Mouse (Mus musculus) kidney, embryonic 14.5 days (tissue): ENCODE measurements at regions not wholly inside any gene's neighbourhood (a gene's known extent, or its start where the extent isn't known, plus 50 kb on each side); places are given as distances from the start of the nearest gene placed in this dataset.

Source experiments
- ATAC-seq: fragments of 200-750 bp; cut with Nextera tagmentation; 2 replicates; pipeline ENCODE4 v1.8.0; 2017; ENCODE audit warnings: moderate number of reproducible peaks, mild to moderate bottlenecking, moderate TSS enrichment, moderate library complexity; ENCODE audit not compliant: low FRiP score, low TSS enrichment
- H3K27ac ChIP-seq: fragments of 300-500 bp; sonication (generic); 2 replicates; pipeline ENCODE4 v1.5.1; 2014; ENCODE audit warnings: low read depth, mild to moderate bottlenecking, low read length, moderate library complexity, mixed read lengths
- H3K27me3 ChIP-seq: fragments of 300-500 bp; sonication (generic); 2 replicates; pipeline ENCODE4 v1.6.1; 2014; ENCODE audit warnings: mild to moderate bottlenecking, low read length; ENCODE audit not compliant: control insufficient read depth, insufficient read depth
- H3K36me3 ChIP-seq: fragments of 300-500 bp; sonication (generic); 2 replicates; pipeline ENCODE4 v1.6.1; 2014; ENCODE audit warnings: low read length, mixed read lengths; ENCODE audit not compliant: control insufficient read depth, insufficient read depth
- H3K4me1 ChIP-seq: fragments of 300-500 bp; sonication (generic); 2 replicates; pipeline ENCODE4 v1.6.1; 2014; ENCODE audit warnings: low read length, mixed read lengths; ENCODE audit not compliant: control insufficient read depth, insufficient read depth
- H3K4me2 ChIP-seq: fragments of 300-500 bp; sonication (generic); replicated peaks from 2 replicates; pipeline ENCODE4 v1.6.1; 2014; ENCODE audit warnings: low read depth, mild to moderate bottlenecking, low read length
- H3K4me3 ChIP-seq: fragments of 300-500 bp; sonication (generic); 2 replicates; pipeline ENCODE4 v1.5.1; 2014; ENCODE audit warnings: mild to moderate bottlenecking, low read length
- H3K9ac ChIP-seq: fragments of 300-500 bp; sonication (generic); 2 replicates; pipeline ENCODE4 v1.6.1; 2014; ENCODE audit warnings: low read depth, mild to moderate bottlenecking, low read length, moderate library complexity
- H3K9me3 ChIP-seq: fragments of 300-500 bp; sonication (generic); 2 replicates; pipeline ENCODE4 v1.6.1; 2016; ENCODE audit warnings: low read length; ENCODE audit not compliant: control insufficient read depth
- WGBS: fragments of 180-500 bp; shearing (Covaris S2); extraction: QIAGEN DNeasy Blood & Tissue Kit; methylation state at CpG from one replicate; pipeline ENCODE4 v1.1.7; 2014; 5-methylcytosine and 5-hydroxymethylcytosine counted together

DNA sequence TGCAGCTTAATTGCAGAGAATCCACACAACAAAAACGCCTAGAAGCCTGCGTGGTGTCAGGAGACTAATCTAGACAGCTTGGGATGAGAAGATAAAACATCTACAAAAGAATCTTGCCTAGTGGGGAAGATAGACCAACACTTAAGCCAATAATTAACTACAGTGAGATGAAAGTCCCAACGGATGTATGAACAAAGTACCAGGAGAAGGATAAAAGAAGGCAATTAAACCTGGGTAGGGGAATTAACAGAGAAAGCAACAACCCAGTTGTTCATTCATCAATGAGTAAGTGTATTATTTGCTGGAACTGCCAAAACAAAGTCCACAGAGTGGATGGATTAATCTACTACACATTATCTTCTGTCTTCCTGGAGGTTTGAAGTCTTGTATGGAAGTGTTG, 99.8 kb downstream of the Olfm4 start:
- WGBS = 73% methylated on average over 3 of the region's 3 CpGs
- no peak for ATAC-seq

GRCm38 (mm10) chr14:80097238-80097637, 113.4 kb downstream of the Olfm4 start:
- H3K36me3 ChIP-seq = no peaks in the 10 kb centered on the region
- H3K4me2 ChIP-seq = no peak overlapping the region
- no peak overlapping the region for H3K4me3 ChIP-seq
- no peak overlapping the region for H3K27ac ChIP-seq
- WGBS = 17% methylated on average over 1 of the region's 1 CpGs
- no peaks in the 10 kb centered on the region for H3K27me3 ChIP-seq
- 0 out of 2 replicates have a peak, but pooled peaks cover 4% of the 10 kb centered on the region for H3K4me1 ChIP-seq
- peak; percentile 43; the same call in 1 of the 2 replicates for ATAC-seq
- no peaks in the 10 kb centered on the region for H3K9me3 ChIP-seq
- H3K9ac ChIP-seq = no peak overlapping the region

More for the DNA sequence above, 99.8 kb downstream of the Olfm4 start:
- H3K9ac ChIP-seq = no peak overlapping the region
- H3K27ac ChIP-seq = no peak overlapping the region
- H3K36me3 ChIP-seq = no peaks in the 10 kb centered on the region
- H3K4me3 ChIP-seq = no peak overlapping the region
- no peak overlapping the region for H3K4me2 ChIP-seq
- H3K4me1 ChIP-seq = no peaks in the 10 kb centered on the region
- peaks cover 6% of the 10 kb centered on the region; the same call in 1 of the 2 replicates for H3K9me3 ChIP-seq
- H3K27me3 ChIP-seq = no peaks in the 10 kb centered on the region

- Histone ChIP-seq H3K9ac (no peak overlapping the region), H3K36me3 (no peaks in the 10 kb centered on the region), H3K4me1 (no peaks in the 10 kb centered on the region), H3K4me3 (no peak overlapping the region), H3K4me2 (no peak overlapping the region), H3K9me3 (no peaks in the 10 kb centered on the region), H3K27ac (no peak overlapping the region), H3K27me3 (no peaks in the 10 kb centered on the region)
- 85% methylated on average over 6 of the region's 6 CpGs for WGBS
- ATAC-seq = no peak
Measured at GRCm38 (mm10) chr14:80113115-80113687, 129.3 kb downstream of the Olfm4 start.

- no peaks in the 10 kb centered on the region for H3K9me3 ChIP-seq
- no peaks in the 10 kb centered on the region for H3K36me3 ChIP-seq
- H3K27ac ChIP-seq = no peak overlapping the region
- H3K27me3 ChIP-seq = no peaks in the 10 kb centered on the region
- no peak overlapping the region for H3K9ac ChIP-seq
- no peak overlapping the region for H3K4me3 ChIP-seq
- no peaks in the 10 kb centered on the region for H3K4me1 ChIP-seq
- no peak for ATAC-seq
- no peak overlapping the region for H3K4me2 ChIP-seq
Measured at GRCm38 (mm10) chr14:80114326-80114725, 130.4 kb downstream of the Olfm4 start.

- Histone ChIP-seq H3K27me3 (no peaks in the 10 kb centered on the region), H3K4me2 (no peak overlapping the region), H3K36me3 (no peaks in the 10 kb centered on the region), H3K27ac (no peak overlapping the region), H3K4me1 (no peaks in the 10 kb centered on the region), H3K4me3 (no peak overlapping the region), H3K9ac (no peak overlapping the region), H3K9me3 (no peaks in the 10 kb centered on the region)
- WGBS = 47% methylated on average over 4 of the region's 4 CpGs
- no peak for ATAC-seq
Measured at GRCm38 (mm10) chr14:80125156-80125555, 141.3 kb downstream of the Olfm4 start.

DNA sequence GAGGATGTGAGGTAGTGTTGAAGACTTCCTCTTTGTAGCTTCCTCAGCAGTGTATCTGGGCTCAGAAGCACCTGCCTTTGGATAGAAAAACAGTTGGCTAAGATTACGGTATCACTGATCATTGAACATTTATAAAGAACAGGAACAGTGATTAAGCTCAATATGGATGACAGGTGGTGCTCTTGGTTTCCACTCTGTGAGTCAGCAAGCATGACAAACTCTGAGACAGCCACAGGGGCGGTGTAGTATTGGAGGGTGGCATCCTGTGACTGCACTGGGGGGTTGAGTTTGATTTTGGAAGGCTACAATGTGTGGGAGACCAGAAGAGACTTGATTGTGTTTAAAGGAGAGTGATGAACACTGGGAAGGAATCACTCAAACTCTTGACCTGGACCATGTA, 144.3 kb downstream of the Olfm4 start:
- no peak overlapping the region for H3K27ac ChIP-seq
- no peaks in the 10 kb centered on the region for H3K36me3 ChIP-seq
- 94% methylated on average over 2 of the region's 2 CpGs for WGBS
- H3K4me1 ChIP-seq = no peaks in the 10 kb centered on the region
- no peaks in the 10 kb centered on the region for H3K9me3 ChIP-seq
- no peak for ATAC-seq
- no peak overlapping the region for H3K9ac ChIP-seq
- H3K4me3 ChIP-seq = no peak overlapping the region
- H3K4me2 ChIP-seq = no peak overlapping the region
- H3K27me3 ChIP-seq = no peaks in the 10 kb centered on the region

DNA sequence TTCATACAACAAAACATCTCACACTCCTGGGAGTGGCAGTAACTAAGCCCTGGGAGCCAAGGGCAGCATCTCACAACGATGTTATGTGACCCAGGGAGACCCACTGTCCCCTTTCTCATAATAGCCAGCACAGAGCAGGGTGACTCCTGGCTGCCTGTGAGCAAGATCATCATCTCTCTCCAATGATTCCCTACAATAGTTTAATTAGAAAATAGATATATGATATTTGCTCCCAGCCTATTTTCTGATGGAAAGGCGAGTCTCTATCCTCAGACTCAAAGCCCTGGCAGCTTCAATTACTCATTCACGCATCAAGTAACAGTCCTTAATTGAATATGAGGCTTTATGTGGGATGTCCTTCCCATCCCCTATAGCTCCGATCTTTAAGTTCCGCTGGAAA, 153.7 kb downstream of the Olfm4 start:
- 58% methylated on average over 5 of the region's 5 CpGs for WGBS
- no peaks in the 10 kb centered on the region for H3K36me3 ChIP-seq
- no peaks in the 10 kb centered on the region for H3K27me3 ChIP-seq
- H3K4me2 ChIP-seq = no peak overlapping the region
- no peak overlapping the region for H3K9ac ChIP-seq
- H3K9me3 ChIP-seq = no peaks in the 10 kb centered on the region
- ATAC-seq = no peak
- H3K4me3 ChIP-seq = no peak overlapping the region
- no peak overlapping the region for H3K27ac ChIP-seq
- H3K4me1 ChIP-seq = no peaks in the 10 kb centered on the region

DNA sequence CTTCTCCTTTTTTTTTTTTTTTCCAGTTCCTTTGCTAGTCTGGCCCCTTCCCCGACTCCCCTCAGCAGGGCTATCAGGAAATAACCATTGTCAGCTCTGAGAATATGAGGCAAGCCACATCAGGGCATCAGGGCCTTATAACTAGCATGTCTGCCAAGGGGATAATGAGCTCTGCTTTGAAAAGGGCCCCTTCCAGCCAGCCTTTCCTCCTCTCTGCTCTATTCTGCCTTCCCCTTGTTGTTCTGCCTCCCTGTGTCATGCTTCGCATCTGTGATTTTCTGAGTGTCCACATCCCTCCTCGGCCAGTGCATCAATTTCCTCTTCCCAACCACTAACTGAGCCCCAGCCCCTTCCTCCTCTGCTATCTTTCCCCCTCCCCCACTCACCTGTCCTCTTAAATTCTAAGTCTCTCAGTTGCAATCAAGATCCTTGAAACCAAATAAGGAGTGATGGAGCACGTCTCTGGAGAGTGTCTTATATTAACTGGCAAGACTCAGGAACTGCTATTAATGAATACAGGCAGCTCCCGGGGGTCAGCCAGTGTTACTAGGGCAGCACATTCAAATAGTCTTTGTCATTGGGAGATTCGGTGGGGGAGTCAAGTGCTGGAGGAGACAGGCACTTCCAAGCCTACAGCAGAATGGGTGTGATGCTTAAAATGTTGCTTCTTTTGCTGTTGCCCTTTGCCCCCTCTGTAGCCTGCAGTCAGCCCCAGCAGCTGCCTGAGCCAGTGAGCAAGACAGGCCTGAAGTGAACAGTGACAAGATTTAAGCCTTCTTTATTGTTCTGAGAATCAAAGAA, 155.3 kb downstream of the Olfm4 start:
- no peak overlapping the region for H3K27ac ChIP-seq
- H3K9ac ChIP-seq = no peak overlapping the region
- no peak overlapping the region for H3K4me2 ChIP-seq
- ATAC-seq = no peak
- 21% methylated on average over 6 of the region's 6 CpGs for WGBS
- H3K4me3 ChIP-seq = no peak overlapping the region
- H3K9me3 ChIP-seq = no peaks in the 10 kb centered on the region
- no peaks in the 10 kb centered on the region for H3K4me1 ChIP-seq
- H3K36me3 ChIP-seq = no peaks in the 10 kb centered on the region
- H3K27me3 ChIP-seq = no peaks in the 10 kb centered on the region

DNA sequence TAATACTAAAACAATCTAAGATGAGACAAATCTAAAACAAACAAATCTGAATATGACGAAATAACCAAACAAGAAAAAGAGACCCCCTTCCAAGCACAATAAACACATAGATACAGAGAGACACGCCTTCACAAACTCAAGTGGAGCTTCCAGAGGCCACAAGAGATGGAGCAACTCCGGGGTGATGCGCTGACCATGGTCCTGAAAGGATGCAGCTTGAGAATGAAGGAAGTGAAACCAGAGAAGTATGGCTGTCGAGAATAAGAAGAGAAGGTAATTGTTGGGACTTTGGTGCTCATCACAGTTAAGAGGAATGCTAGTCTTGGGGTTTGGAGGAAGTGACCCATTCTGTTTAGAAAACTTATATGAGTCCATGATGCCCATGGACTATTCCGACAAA, 173.1 kb downstream of the Olfm4 start:
- WGBS = 39% methylated on average over 6 of the region's 6 CpGs

More for the DNA sequence above, 173.1 kb downstream of the Olfm4 start:
- no peak for ATAC-seq
- no peaks in the 10 kb centered on the region for H3K27me3 ChIP-seq
- H3K27ac ChIP-seq = no peak overlapping the region
- H3K36me3 ChIP-seq = no peaks in the 10 kb centered on the region
- no peaks in the 10 kb centered on the region for H3K9me3 ChIP-seq
- H3K9ac ChIP-seq = no peak overlapping the region
- no peak overlapping the region for H3K4me2 ChIP-seq
- no peaks in the 10 kb centered on the region for H3K4me1 ChIP-seq
- H3K4me3 ChIP-seq = no peak overlapping the region
